Mouse (Mus musculus) activated CD4-positive, CD25-positive, alpha-beta regulatory T cell (primary cell): ENCODE data around the gene Clip1. TPM values are rescaled to one million over a fixed set of nuclear protein-coding genes. Genes with fewer than 3 reads are reported as not detected.

ENCODE experiments used
- polyA plus RNA-seq, 2 experiments: library from polyadenylated mRNA; unstranded; fragments of 100-300 nt; shearing (Covaris generic); gene quantifications; one replicate each; pipeline ENCODE4 v1.2.1; 2017

Gene Clip1
- polyA plus RNA-seq, result 10 to 100 TPM; 70.5 to 77.7 TPM

DNA sequence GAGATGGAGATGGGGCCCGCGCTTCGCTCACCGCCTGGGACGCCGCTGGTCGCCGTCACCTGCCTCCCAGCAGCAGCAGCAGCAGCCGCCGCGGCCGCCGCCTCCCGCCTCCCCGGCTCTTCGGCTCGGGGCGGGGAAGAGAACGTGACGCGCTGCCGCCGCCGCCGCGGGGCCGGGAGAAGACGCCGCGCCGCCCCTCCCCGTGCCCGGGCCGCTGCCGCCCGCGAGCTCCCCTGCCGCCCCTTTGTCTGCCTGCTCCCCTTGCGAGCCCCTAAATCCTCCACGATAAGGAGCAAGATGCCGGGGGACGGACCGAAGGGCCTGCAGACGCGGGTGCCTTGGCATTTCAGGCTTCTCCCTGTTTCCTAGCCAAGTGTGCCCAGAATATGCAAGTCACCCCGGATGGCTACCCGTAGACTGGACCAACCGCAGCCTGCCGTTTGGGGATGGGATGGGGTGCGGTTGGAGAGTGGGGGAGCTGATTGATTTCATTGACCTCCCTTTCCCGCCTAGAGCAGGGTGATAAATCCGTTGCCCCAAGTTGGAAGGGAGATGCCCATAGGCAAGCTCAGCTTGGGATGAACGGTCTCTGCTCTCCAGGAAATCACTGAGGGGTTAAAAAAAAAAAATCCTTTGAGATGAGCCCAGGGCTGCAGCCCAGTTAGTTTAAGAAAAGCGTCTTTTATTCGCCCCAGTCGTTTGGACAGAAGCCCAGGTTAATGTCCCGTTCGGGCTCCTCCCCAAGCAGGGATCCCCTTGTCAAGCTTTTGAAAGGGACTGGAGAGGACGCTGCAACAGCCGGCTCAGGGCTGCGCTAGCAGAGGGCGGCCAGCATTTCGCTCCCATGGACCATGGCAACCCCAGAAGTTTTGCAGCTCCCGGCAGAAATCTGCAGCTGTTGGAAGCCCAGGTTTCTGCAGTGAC, at the start of gene Clip1:
TSS of gene Clip1 (minus strand) at position 398 of the 924 bp plus-strand sequence.

GRCm38 (mm10) chr5:123720328-123721311, 36.2 kb upstream of the Clip1 start, which contains the start of gene Zcchc8:
Zcchc8 (minus strand) TSS chr5:123721100.

GRCm38 (mm10) chr5:123572357-123573186, 111.8 kb downstream of the Clip1 start, which contains the start of gene Vps33a:
Vps33a (minus strand) TSS chr5:123573038.

Other genes with a start within 250 kb of the Clip1 start
- gene Lrrc43, start 195.3 kb downstream of the Clip1 start, polyA plus RNA-seq, result not detected
- gene Il31, start 195.1 kb downstream of the Clip1 start, polyA plus RNA-seq, result under 1 TPM in 1 of 2 experiments, not detected in 1; 0.47 TPM
- gene B3gnt4, start 174.2 kb downstream of the Clip1 start, polyA plus RNA-seq, result under 1 TPM; 0.33 to 0.48 TPM
- gene Diablo, start 160.4 kb downstream of the Clip1 start, polyA plus RNA-seq, result 10 to 100 TPM; 96.3 to 97.7 TPM
- gene Gm49027, start 159.1 kb downstream of the Clip1 start, polyA plus RNA-seq, result under 1 TPM in 1 of 2 experiments, not detected in 1; 0.82 TPM
- 10 to 100 TPM; 38.7 to 50.8 TPM for gene Vps33a, start 111.6 kb downstream of the Clip1 start, polyA plus RNA-seq
- gene Zcchc8, start 36.5 kb upstream of the Clip1 start, polyA plus RNA-seq, result 10 to 100 TPM; 79.8 to 90.8 TPM
- 100 to 1,000 TPM; 145 to 165 TPM for gene Rsrc2, start 64.8 kb upstream of the Clip1 start, polyA plus RNA-seq
- gene Kntc1, start 65.1 kb upstream of the Clip1 start, polyA plus RNA-seq, result 1 to 10 TPM; 2.6 to 6.2 TPM
- gene Hcar2, start 180.9 kb upstream of the Clip1 start, polyA plus RNA-seq, result under 1 TPM; 0.13 to 0.41 TPM
- not detected for gene Hcar1, start 195.4 kb upstream of the Clip1 start, polyA plus RNA-seq
- gene Denr, start 222.6 kb upstream of the Clip1 start, polyA plus RNA-seq, result 100 to 1,000 TPM; 108 to 111 TPM
- gene Gm43518, start 242.8 kb upstream of the Clip1 start, polyA plus RNA-seq, result 1 to 10 TPM; 2.4 to 6.0 TPM
- 1 to 10 TPM; 2.2 to 3.4 TPM for gene Ccdc62, start 246.1 kb upstream of the Clip1 start, polyA plus RNA-seq